Mouse (Mus musculus) midbrain, embryonic 14.5 days (tissue): ENCODE data around the gene Immt. TPM values are rescaled to one million over a fixed set of nuclear protein-coding genes. Genes with fewer than 3 reads are reported as not detected.
"Not testable (repeated sequence)": the region's sequence is repeated elsewhere in the genome, so short reads cannot be mapped to it uniquely, and the experiment has no call there.

Experiments
- ATAC-seq: fragments of 200-750 bp; cut with Nextera tagmentation; 2 replicates; pipeline ENCODE4 v1.8.0; 2017; ENCODE audit warnings: moderate number of reproducible peaks, moderate library complexity; ENCODE audit not compliant: low FRiP score, low TSS enrichment
- DNase-seq: peaks from one replicate; pipeline ENCODE4 v3.0.0-alpha.2; 2015
- H3K27ac ChIP-seq: fragments of 300-500 bp; sonication (generic); replicated peaks from 2 replicates; pipeline ENCODE4 v1.5.1; 2014; ENCODE audit warnings: mild to moderate bottlenecking, low read depth, low read length, moderate library complexity
- H3K27me3 ChIP-seq: fragments of 300-500 bp; sonication (generic); 2 replicates; pipeline ENCODE4 v1.6.1; 2014; ENCODE audit warnings: low read length, control low read depth, mixed read lengths; ENCODE audit not compliant: control insufficient read depth, insufficient read depth
- H3K36me3 ChIP-seq: fragments of 300-500 bp; sonication (generic); 2 replicates; pipeline ENCODE4 v1.6.1; 2014; ENCODE audit warnings: low read length, control low read depth; ENCODE audit not compliant: control insufficient read depth, insufficient read depth
- H3K4me1 ChIP-seq: fragments of 300-500 bp; sonication (generic); 2 replicates; pipeline ENCODE4 v1.6.1; 2014; ENCODE audit warnings: mild to moderate bottlenecking, antibody characterized with exemption, low read length, control low read depth; ENCODE audit not compliant: control insufficient read depth, insufficient read depth
- H3K4me2 ChIP-seq: fragments of 300-500 bp; sonication (generic); 2 replicates; pipeline ENCODE4 v1.6.1; 2014; ENCODE audit warnings: mild to moderate bottlenecking, low read length, moderate library complexity
- H3K4me3 ChIP-seq: fragments of 300-500 bp; sonication (generic); replicated peaks from 2 replicates; pipeline ENCODE4 v1.5.1; 2014; ENCODE audit warnings: low read depth, low read length
- H3K9ac ChIP-seq: fragments of 300-500 bp; sonication (generic); replicated peaks from 2 replicates; pipeline ENCODE4 v1.6.1; 2014; ENCODE audit warnings: mild to moderate bottlenecking, low read length, moderate library complexity
- H3K9me3 ChIP-seq: fragments of 300-500 bp; sonication (generic); 2 replicates; pipeline ENCODE4 v1.6.1; 2016; ENCODE audit warnings: low read length, control low read depth, mixed read lengths; ENCODE audit not compliant: control insufficient read depth
- WGBS: fragments of 180-500 bp; shearing (Covaris S2); extraction: QIAGEN DNeasy Blood & Tissue Kit; methylation state at CpG from one replicate; pipeline ENCODE4 v1.1.7; 2014; 5-methylcytosine and 5-hydroxymethylcytosine counted together
- polyA plus RNA-seq: library from polyadenylated mRNA; unstranded; fragments of >200 nt; fragmentation: Nextera tagmentation; extraction: Ambion mirVana; gene quantifications from 2 replicates; pipeline ENCODE4 v1.2.1, GENCODE M21; 2014

The Immt gene
- polyA plus RNA-seq, 1 experiment from 2014 or later = 173 TPM

- Histone ChIP-seq H3K4me3 (no peak overlapping the region), H3K36me3 (peaks cover 79% of the 10 kb centered on the region), H3K9me3 (no peaks in the 10 kb centered on the region), H3K27me3 (no peaks in the 10 kb centered on the region), H3K4me2 (no peak overlapping the region), H3K27ac (no peak overlapping the region), H3K4me1 (no peaks in the 10 kb centered on the region), H3K9ac (no peak overlapping the region)
- DNase-seq (no peak), ATAC-seq (no peak)
- 96% methylated on average over 7 of the region's 7 CpGs for WGBS
Observed at GRCm38 (mm10) chr6:71920752-71921151, 89.6 kb downstream of the Immt start.

- H3K9ac ChIP-seq, H3K27ac ChIP-seq, H3K4me2 ChIP-seq, ATAC-seq, H3K4me3 ChIP-seq, H3K27me3 ChIP-seq, H3K4me1 ChIP-seq, DNase-seq, H3K9me3 ChIP-seq: not testable (repeated sequence)
- WGBS = 90% methylated on average over 5 of the region's 5 CpGs
- peaks cover 76% of the 10 kb centered on the region for H3K36me3 ChIP-seq
Observed at GRCm38 (mm10) chr6:71925233-71925632, 94.1 kb downstream of the Immt start.

Other genes starting within 250 kb of the Immt start
- 30.7 and 43.7 TPM in 2 replicates for gene Kdm3a, start 198.3 kb upstream of the Immt start, polyA plus RNA-seq
- gene Reep1, start 123.8 kb upstream of the Immt start, polyA plus RNA-seq = 228 and 298 TPM in 2 replicates
- 40.4 and 41.1 TPM in 2 replicates for gene Mrpl35, start 4.4 kb upstream of the Immt start, polyA plus RNA-seq
- 72.3 and 99.8 TPM in 2 replicates for gene Ptcd3, start 77.4 kb downstream of the Immt start, polyA plus RNA-seq
- gene Polr1a, start 77.7 kb downstream of the Immt start, polyA plus RNA-seq = 11.7 and 17.4 TPM in 2 replicates